8 mouse cellular contexts compared by ENCODE assay signal in the genomic region with DNA sequence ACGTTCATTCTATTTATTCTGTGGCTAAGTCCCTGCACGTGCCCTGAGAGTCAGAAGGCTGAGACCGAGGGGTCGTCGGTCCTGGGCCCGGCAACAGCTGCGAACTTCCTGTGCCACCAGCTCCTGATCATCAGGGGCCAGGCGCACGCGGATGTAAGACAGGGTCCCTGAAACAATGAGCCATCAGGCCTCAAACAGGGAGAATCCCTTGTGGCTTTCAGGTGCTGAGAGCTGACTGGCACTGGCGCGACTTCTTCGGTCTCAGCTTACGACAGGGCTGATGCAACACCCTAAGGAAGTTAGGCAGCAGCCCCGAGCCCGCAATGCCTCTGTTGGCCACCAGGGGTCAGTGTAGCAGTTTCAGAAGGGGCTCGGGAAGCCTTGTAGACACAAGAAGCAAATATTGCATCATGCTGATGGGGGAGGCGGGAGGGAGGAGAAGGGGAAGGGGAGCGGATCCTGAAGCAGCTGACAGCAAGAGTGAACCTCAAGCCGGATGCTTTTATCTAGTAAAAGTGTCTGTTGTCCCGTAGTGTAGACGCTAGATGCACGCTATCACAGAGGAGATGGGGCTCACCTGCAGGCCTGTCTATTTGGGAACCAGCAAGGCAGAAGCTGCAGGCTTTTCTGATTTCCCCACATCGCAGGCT. TPM values are rescaled to one million over a fixed set of nuclear protein-coding genes. Genes with fewer than 3 reads are reported as not detected.
DNase-seq lines count a peak whose midpoint lies in the region; ATAC-seq lines count a peak whose summit lies in the region.

No protein-coding gene starts in this region.

- peak; percentile 98 for DNase-seq in ZHBTc4 (ENCODE audit: low read depth, low spot score)
- peak; percentile 94 to 96 for DNase-seq in gastrocnemius, adult 8-10 months (ENCODE audit: low spot score in 2 of 2)
- peak; percentile 98 for DNase-seq in induced T-regulatory cell, adult 2 months (ENCODE audit: low read depth)
- peak; percentile 82 to 99 for DNase-seq in left cerebral cortex, adult 9 months (ENCODE audit: low spot score in 2 of 2)
- peak; percentile 97 for DNase-seq in right cerebral cortex, postnatal 14 days
- peak; percentile 92 to 96 for DNase-seq in urinary bladder, postnatal 36 days (ENCODE audit: low spot score in 2 of 2)

- ATAC-seq in common myeloid progenitor, adult 5-6 weeks (replicated peaks; ENCODE audit: low read depth, poor library complexity, severe bottlenecking): peak; percentile 80
- ATAC-seq in megakaryocyte progenitor cell, adult 5-6 weeks (replicated peaks; ENCODE audit: poor library complexity): peak; percentile 84

RNA-seq across cellular contexts. Expression of a gene that starts 21.6 kb away (rescaled TPM):
- 24.4 and 33.7 TPM in 2 replicates for total RNA-seq in common myeloid progenitor, adult 5-6 weeks (2017)
- total RNA-seq in gastrocnemius, adult 8-10 months (2022): 10 to 100 TPM in 3 of 4 experiments, 1 to 10 TPM in 1; 9.9 to 12.4 (median 11.0) TPM
- 16.5 and 18.6 TPM in 2 replicates for total RNA-seq in megakaryocyte progenitor cell, adult 5-6 weeks (2015)
- 46.1 and 46.9 TPM in 2 replicates for total RNA-seq in megakaryocyte progenitor cell, adult 5-6 weeks (2017)

RNA-seq across cellular contexts. Expression of a gene that starts 56.5 kb away (rescaled TPM):
- total RNA-seq in common myeloid progenitor, adult 5-6 weeks (2017): 27.6 and 44.5 TPM in 2 replicates
- 1 to 10 TPM in 3 of 4 experiments, under 1 TPM in 1; 0.77 to 1.4 (median 1.2) TPM for total RNA-seq in gastrocnemius, adult 8-10 months (2022)
- total RNA-seq in megakaryocyte progenitor cell, adult 5-6 weeks (2015): 46.4 and 57.5 TPM in 2 replicates
- total RNA-seq in megakaryocyte progenitor cell, adult 5-6 weeks (2017): 25.8 and 31.7 TPM in 2 replicates

Comparison
In these comparisons a context has a peak if more than half of its experiments do, and no peak if none do; other contexts are left out.
1. Peak in every context shown above with its lines: DNase-seq and ATAC-seq.
2. RNA of a gene that starts 56.5 kb away (total RNA-seq): 25.8 to 57.5 TPM in megakaryocyte progenitor cell, adult 5-6 weeks and 27.6 to 44.5 TPM in common myeloid progenitor, adult 5-6 weeks; 0.77 to 1.4 TPM in gastrocnemius, adult 8-10 months; every median in the first group is over 10 times any median in the second.